Mouse (Mus musculus): ENCODE results near the gene Srgap3.

DNA sequence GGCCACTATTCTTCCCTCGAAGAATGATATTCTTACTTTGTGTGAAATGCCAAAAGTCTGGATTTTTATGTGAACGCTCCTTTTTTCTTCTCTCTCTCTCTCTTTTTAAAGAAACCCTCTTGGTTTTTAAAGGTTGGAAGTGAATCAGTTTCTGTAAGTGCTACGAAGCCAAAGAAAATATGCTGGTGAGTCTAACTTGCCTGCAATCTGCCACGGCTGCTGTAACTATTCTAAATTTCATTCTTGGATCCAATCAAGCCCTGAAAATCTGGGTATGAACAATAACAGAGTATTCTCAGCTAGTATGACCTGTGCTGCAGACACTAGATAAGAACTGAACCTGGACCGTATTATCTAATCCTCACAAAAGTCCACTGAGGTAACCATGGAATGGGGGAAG, 21.1 kb downstream of the Srgap3 start:
- TF ChIP-seq CTCF (IDR thresholded peaks at IDR 0.05; ENCODE audit: extremely low read depth, insufficient read depth, low read length), result no peak
- no peak for TF ChIP-seq POLR2A (IDR thresholded peaks at IDR 0.05; ENCODE audit: extremely low read depth, insufficient read depth, low read length)
